Mouse (Mus musculus) heart, postnatal 0 days (tissue): ENCODE measurements around the gene Trim17. TPM values are rescaled to one million over a fixed set of nuclear protein-coding genes. Genes with fewer than 3 reads are reported as not detected.

ENCODE experiments used
- ATAC-seq: fragments of 200-750 bp; cut with Nextera tagmentation; 2 replicates; pipeline ENCODE4 v1.8.0; 2017; ENCODE audit warnings: low read depth, moderate number of reproducible peaks, moderate library complexity; ENCODE audit not compliant: insufficient read depth
- DNase-seq: peaks from one replicate; pipeline ENCODE4 v3.0.0-alpha.2; 2016; ENCODE audit warnings: low spot score
- H3K27ac ChIP-seq: fragments of 300-500 bp; sonication (generic); 2 replicates; pipeline ENCODE4 v1.5.1; 2014; ENCODE audit warnings: low read depth, mild to moderate bottlenecking
- H3K27me3 ChIP-seq: fragments of 300-500 bp; sonication (generic); 2 replicates; pipeline ENCODE4 v1.6.1; 2014; ENCODE audit warnings: low read length, mixed read lengths; ENCODE audit not compliant: control insufficient read depth, insufficient read depth
- H3K36me3 ChIP-seq: fragments of 300-500 bp; sonication (generic); replicated peaks from 2 replicates; pipeline ENCODE4 v1.6.1; 2014; ENCODE audit warnings: low read length, mixed read lengths; ENCODE audit not compliant: control insufficient read depth, insufficient read depth
- H3K4me1 ChIP-seq: fragments of 300-500 bp; sonication (generic); 2 replicates; pipeline ENCODE4 v1.6.1; 2014; ENCODE audit warnings: antibody characterized with exemption; ENCODE audit not compliant: control insufficient read depth, insufficient read depth
- H3K4me2 ChIP-seq: fragments of 300-500 bp; sonication (generic); 2 replicates; pipeline ENCODE4 v1.6.1; 2014; ENCODE audit warnings: low read depth, mild to moderate bottlenecking, low read length, moderate library complexity
- H3K4me3 ChIP-seq: fragments of 300-500 bp; sonication (generic); 2 replicates; pipeline ENCODE4 v1.5.1; 2014; ENCODE audit warnings: low read depth, low read length
- H3K9ac ChIP-seq: fragments of 300-500 bp; sonication (generic); replicated peaks from 2 replicates; pipeline ENCODE4 v1.6.1; 2014; ENCODE audit warnings: low read depth, low read length, mixed read lengths
- H3K9me3 ChIP-seq: fragments of 300-500 bp; sonication (generic); replicated peaks from 2 replicates; pipeline ENCODE4 v1.6.1; 2016; ENCODE audit warnings: low read length; ENCODE audit not compliant: control insufficient read depth
- CTCF ChIP-seq: IDR thresholded peaks from 2 replicates; pipeline ENCODE4 v1.5.1; 2016; ENCODE audit warnings: antibody characterized with exemption, control low read depth, low read depth
- EP300 ChIP-seq: IDR thresholded peaks from 2 replicates; pipeline ENCODE4 v1.6.1; 2016; ENCODE audit warnings: antibody characterized with exemption, low read depth
- WGBS: fragments of 180-500 bp; shearing (Covaris S2); extraction: QIAGEN DNeasy Blood & Tissue Kit; methylation state at CpG from one replicate; pipeline ENCODE4 v1.1.7; 2014; 5-methylcytosine and 5-hydroxymethylcytosine counted together
- polyA plus RNA-seq: library from polyadenylated mRNA; unstranded; fragments of >200 nt; fragmentation: Nextera tagmentation; extraction: Ambion mirVana; gene quantifications from 2 replicates; pipeline ENCODE4 v1.2.1, GENCODE M21; 2015
- total RNA-seq: library from RNA; depleted of rRNA; stranded (reverse); fragments of >200 nt; gene quantifications from 2 replicates; pipeline ENCODE4 v1.2.3, GENCODE M21; 2014; ENCODE audit warnings: low replicate concordance

The Trim17 gene
- total and polyA plus RNA-seq, 2 experiments from 2014 or later: 0.33 TPM; not detected in 1

DNA sequence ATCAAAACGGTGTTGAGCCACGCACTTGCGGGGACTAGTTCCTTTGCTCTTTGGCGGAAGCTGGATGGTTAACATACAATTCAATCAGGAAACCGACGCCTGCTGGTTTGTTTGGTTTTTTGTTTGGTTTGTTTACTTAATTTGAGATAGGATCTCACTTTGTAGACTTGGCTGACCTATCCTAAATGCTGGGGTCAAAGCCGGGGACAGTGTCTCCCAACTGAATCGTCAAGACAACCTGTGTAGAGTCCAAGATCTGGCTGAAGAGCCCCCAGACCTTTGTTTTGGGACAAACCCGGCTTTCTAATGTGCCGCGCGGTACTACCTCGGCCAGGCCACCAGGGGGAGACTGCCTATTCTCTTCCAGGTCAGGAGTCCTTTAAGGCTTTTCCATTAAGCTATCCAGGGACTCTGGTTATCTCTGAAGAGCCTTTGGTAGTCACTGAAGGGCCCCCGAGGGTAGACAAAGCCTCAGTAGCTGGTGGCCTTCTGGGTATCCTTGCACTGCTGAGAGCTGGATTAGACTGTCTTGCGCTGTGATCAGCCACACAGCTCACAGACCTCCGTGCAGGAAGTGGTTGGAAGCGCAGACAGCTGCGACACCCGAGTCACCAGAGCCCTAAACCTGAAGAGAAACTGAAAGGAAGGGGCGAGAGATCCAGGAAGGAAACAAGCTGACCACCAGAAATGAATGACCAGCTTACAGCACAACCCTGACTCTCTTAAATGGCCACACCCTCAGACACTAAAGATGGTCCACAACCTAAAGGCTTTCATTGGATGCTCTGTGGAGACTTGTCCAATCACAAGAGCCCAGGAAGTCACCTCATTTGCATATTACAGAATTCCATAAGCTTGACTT lies 26.5 kb upstream of the Trim17 start:
- 22% methylated on average over 20 of the region's 20 CpGs for WGBS
- Histone ChIP-seq H3K36me3 (peaks cover 18% of the 10 kb centered on the region), H3K4me3 (peak overlapping the region; percentile 48), H3K4me1 (peaks cover 4% of the 10 kb centered on the region; the same call in 1 of the 2 replicates), H3K4me2 (peak overlapping the region; percentile 61), H3K27ac (peak overlapping the region; percentile 84), H3K9ac (peak overlapping the region; percentile 50; the same call in 1 of the 2 replicates), H3K27me3 (no peaks in the 10 kb centered on the region), H3K9me3 (no peaks in the 10 kb centered on the region)
- ATAC-seq (peak; percentile 86), DNase-seq (peak; percentile 80)
- TF ChIP-seq CTCF (peak; percentile 81), EP300 (no peak)

DNA sequence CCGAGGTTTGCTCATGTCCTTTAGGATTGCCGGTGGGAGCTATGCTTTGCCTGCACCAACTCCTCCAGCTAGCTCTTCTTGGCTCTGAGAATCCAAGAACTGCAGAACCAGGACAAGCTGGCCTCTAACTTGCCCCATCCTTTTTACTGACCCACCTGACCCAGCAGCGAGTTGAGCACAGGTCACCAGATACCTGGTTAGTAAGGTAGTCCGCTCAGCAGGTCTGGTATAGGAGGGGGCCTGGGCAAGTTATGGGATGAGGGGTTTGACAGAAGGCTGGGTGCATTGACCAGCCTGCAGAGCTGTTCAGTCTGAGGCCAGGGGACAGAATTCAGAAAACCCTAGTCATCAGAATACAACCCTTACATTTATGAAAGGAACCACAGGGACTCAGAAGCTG lies 25.4 kb upstream of the Trim17 start:
- Histone ChIP-seq H3K36me3 (peaks cover 28% of the 10 kb centered on the region), H3K4me3 (no peak overlapping the region), H3K27me3 (no peaks in the 10 kb centered on the region), H3K27ac (no peak overlapping the region), H3K9me3 (no peaks in the 10 kb centered on the region), H3K9ac (no peak overlapping the region), H3K4me2 (no peak overlapping the region), H3K4me1 (peaks cover 4% of the 10 kb centered on the region; the same call in 1 of the 2 replicates)
- DNase-seq (no peak), ATAC-seq (no peak)
- TF ChIP-seq EP300 (no peak), CTCF (no peak)
- 74% methylated on average over 3 of the region's 4 CpGs for WGBS

DNA sequence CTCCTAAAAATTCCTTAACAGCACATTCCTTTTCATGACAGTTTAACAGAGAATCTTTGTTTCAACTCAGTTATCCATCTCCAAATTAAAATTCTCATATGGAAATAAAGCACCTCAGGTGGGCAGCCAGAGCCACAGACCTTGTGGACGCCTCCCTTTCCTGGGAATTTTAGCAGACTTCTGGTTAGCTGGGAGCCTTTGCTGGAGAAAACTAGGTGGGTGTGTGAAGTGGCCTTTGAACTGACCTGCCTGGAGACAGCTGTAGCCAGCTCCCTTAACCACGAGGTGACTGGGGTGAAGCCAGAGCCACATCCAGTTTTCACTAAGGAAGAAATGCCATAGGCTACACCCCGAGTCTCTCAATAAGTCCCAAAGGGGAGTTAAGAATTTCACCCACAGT lies 24.8 kb upstream of the Trim17 start:
- Histone ChIP-seq H3K27ac (no peak overlapping the region), H3K9me3 (no peaks in the 10 kb centered on the region), H3K36me3 (peaks cover 34% of the 10 kb centered on the region), H3K4me2 (no peak overlapping the region), H3K27me3 (no peaks in the 10 kb centered on the region), H3K4me3 (no peak overlapping the region), H3K4me1 (peaks cover 4% of the 10 kb centered on the region; the same call in 1 of the 2 replicates), H3K9ac (no peak overlapping the region)
- no peak for ATAC-seq
- TF ChIP-seq EP300 (no peak), CTCF (no peak)
- DNase-seq: no peak
- WGBS: 50% methylated on average over 3 of the region's 3 CpGs

DNA sequence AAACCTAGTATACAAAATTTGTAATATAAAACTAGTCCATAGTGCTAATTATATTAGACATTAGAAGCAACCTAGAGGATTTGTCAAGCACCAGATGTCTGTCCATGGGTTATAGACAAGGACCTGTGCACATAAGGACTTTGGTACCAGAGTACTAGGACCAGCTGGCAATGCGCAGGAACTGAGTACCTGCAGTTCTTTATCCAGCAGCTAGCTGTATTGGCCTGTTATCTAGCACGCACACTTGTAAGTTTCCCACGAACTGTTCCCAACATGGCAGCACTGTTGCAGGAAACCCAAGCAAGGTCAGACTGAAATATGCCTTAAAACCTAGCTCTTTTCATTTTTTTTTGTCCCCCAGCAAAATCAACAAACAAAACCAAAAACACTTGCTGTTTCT lies 24.2 kb upstream of the Trim17 start:
- Histone ChIP-seq H3K36me3 (peaks cover 39% of the 10 kb centered on the region), H3K9me3 (no peaks in the 10 kb centered on the region), H3K9ac (no peak overlapping the region), H3K27ac (no peak overlapping the region), H3K4me3 (no peak overlapping the region), H3K4me2 (no peak overlapping the region), H3K27me3 (no peaks in the 10 kb centered on the region), H3K4me1 (peaks cover 4% of the 10 kb centered on the region; the same call in 1 of the 2 replicates)
- TF ChIP-seq CTCF: no peak
- TF ChIP-seq EP300: no peak
- WGBS: 78% methylated on average over 3 of the region's 3 CpGs
- ATAC-seq (no peak), DNase-seq (no peak)

DNA sequence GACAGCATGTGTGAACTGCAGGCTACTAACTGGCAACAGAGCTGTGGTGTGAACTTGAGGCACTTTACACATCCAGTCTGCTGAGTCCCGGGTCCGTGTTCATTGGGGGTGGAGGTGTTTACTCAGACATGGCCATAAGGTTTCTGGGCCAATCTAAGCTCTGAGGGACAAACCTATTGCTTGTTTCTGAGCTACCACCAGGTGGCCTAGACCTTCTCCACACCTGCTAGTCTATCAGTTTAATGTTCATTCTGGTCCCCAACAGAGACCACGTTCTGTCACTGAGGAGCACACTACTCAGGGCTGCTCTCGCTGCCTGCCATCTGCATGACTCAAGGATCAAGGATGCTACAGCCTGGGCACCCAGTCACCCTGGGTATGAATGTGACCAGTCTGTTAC lies 22.9 kb upstream of the Trim17 start:
- H3K4me1 ChIP-seq: peaks cover 4% of the 10 kb centered on the region; the same call in 1 of the 2 replicates
- no peak overlapping the region for H3K4me3 ChIP-seq
- no peaks in the 10 kb centered on the region for H3K9me3 ChIP-seq
- H3K9ac ChIP-seq: no peak overlapping the region
- H3K27ac ChIP-seq: no peak overlapping the region
- ATAC-seq (no peak), DNase-seq (no peak)
- no peak overlapping the region for H3K4me2 ChIP-seq
- 54% methylated on average over 4 of the region's 4 CpGs for WGBS
- H3K27me3 ChIP-seq: no peaks in the 10 kb centered on the region
- peaks cover 51% of the 10 kb centered on the region for H3K36me3 ChIP-seq
- peak; percentile 27 for TF ChIP-seq CTCF
- no peak for TF ChIP-seq EP300
